Mouse (Mus musculus): ENCODE results near the gene Nmt1. TPM values are rescaled to one million over a fixed set of nuclear protein-coding genes. Genes with fewer than 3 reads are reported as not detected.

Nmt1 gene
- polyA plus RNA-seq, 1 experiment from 2014 or later: 47.8 TPM

- Histone ChIP-seq H3K27ac (no peak overlapping the region), H3K4me2 (0 out of 2 replicates have a peak overlapping the region, but pooled peaks have one; percentile 88), H3K9ac (no peak overlapping the region), H3K4me1 (replicated peaks) (peaks cover 64% of the 10 kb centered on the region), H3K27me3 (peaks cover 21% of the 10 kb centered on the region), H3K4me3 (replicated peaks) (no peak overlapping the region), H3K36me3 (peaks cover 15% of the 10 kb centered on the region), H3K9me3 (replicated peaks) (no peaks in the 10 kb centered on the region)
- DNase-seq (no peak), ATAC-seq (ENCODE audit: low read depth) (no peak)
- WGBS (ENCODE audit: insufficient replicate concordance): 75% methylated on average over 4 of the region's 4 CpGs
These were observed 85.8 kb downstream of the Nmt1 start for GRCm38 (mm10) chr11:103113771-103114170.

GRCm38 (mm10) chr11:103114270-103114943, 86.4 kb downstream of the Nmt1 start:
- H3K4me3 ChIP-seq (replicated peaks): peak overlapping the region; percentile 71
- peaks cover 8% of the 10 kb centered on the region for H3K36me3 ChIP-seq
- peak overlapping the region; percentile 88 for H3K4me2 ChIP-seq
- DNase-seq (no peak), ATAC-seq (ENCODE audit: low read depth) (no peak)
- WGBS (ENCODE audit: insufficient replicate concordance): 74% methylated on average over 11 of the region's 11 CpGs
- H3K9me3 ChIP-seq (replicated peaks): no peaks in the 10 kb centered on the region
- H3K27ac ChIP-seq: peak overlapping the region; percentile 96
- peaks cover 21% of the 10 kb centered on the region for H3K27me3 ChIP-seq
- peaks cover 68% of the 10 kb centered on the region for H3K4me1 ChIP-seq (replicated peaks)
- peak overlapping the region; percentile 86 for H3K9ac ChIP-seq

- peaks cover 21% of the 10 kb centered on the region for H3K27me3 ChIP-seq
- H3K36me3 ChIP-seq: 0 out of 2 replicates have a peak, but pooled peaks cover 3% of the 10 kb centered on the region
These were observed 87.4 kb downstream of the Nmt1 start for GRCm38 (mm10) chr11:103115163-103116007.

GRCm38 (mm10) chr11:103116008-103116818, 88.2 kb downstream of the Nmt1 start, which contains the start of gene Hexim1:
Hexim1 (plus strand) TSS chr11:103116231.
- no peaks in the 10 kb centered on the region for H3K9me3 ChIP-seq (replicated peaks)
- DNase-seq (peak; percentile 100), ATAC-seq (ENCODE audit: low read depth) (peak; percentile 92)
- peak within 1 kb of the TSS; percentile 85 for H3K4me3 ChIP-seq (replicated peaks)
- H3K4me2 ChIP-seq: peak within 1 kb of the TSS; percentile 99
- WGBS (ENCODE audit: insufficient replicate concordance): under 1% methylated on average over 53 of the region's 53 CpGs
- peak within 1 kb of the TSS; percentile 96 for H3K27ac ChIP-seq
- peak within 1 kb of the TSS; percentile 90 for H3K9ac ChIP-seq
- H3K27me3 ChIP-seq: peaks cover 20% of the 10 kb centered on the region
- no peaks in the 10 kb centered on the region for H3K36me3 ChIP-seq
- peaks cover 66% of the 10 kb centered on the region for H3K4me1 ChIP-seq (replicated peaks)

More at GRCm38 (mm10) chr11:103115163-103116007, 87.4 kb downstream of the Nmt1 start:
- 1% methylated on average over 34 of the region's 34 CpGs for WGBS (ENCODE audit: insufficient replicate concordance)
- ATAC-seq (ENCODE audit: low read depth) (peak; percentile 72), DNase-seq (peak; percentile 83)
- H3K9me3 ChIP-seq (replicated peaks): no peaks in the 10 kb centered on the region
- peak overlapping the region; percentile 71 for H3K4me3 ChIP-seq (replicated peaks)
- peaks cover 68% of the 10 kb centered on the region for H3K4me1 ChIP-seq (replicated peaks)
- H3K9ac ChIP-seq: peak overlapping the region; percentile 86
- peak overlapping the region; percentile 96 for H3K27ac ChIP-seq
- H3K4me2 ChIP-seq: peak overlapping the region; percentile 88

- H3K9me3 ChIP-seq (replicated peaks): no peaks in the 10 kb centered on the region
- peak overlapping the region; percentile 93 for H3K27ac ChIP-seq
- under 1% methylated on average over 35 of the region's 35 CpGs for WGBS (ENCODE audit: insufficient replicate concordance)
- ATAC-seq (ENCODE audit: low read depth): peak; percentile 13; the same call in 1 of the 2 replicates
- H3K36me3 ChIP-seq: no peaks in the 10 kb centered on the region
- peaks cover 57% of the 10 kb centered on the region for H3K4me1 ChIP-seq (replicated peaks)
- H3K4me3 ChIP-seq (replicated peaks): peak overlapping the region; percentile 85
- peak; percentile 76 for DNase-seq
- H3K27me3 ChIP-seq: peaks cover 11% of the 10 kb centered on the region
- H3K9ac ChIP-seq: peak overlapping the region; percentile 90
- peak overlapping the region; percentile 99 for H3K4me2 ChIP-seq
These were observed 89.1 kb downstream of the Nmt1 start for GRCm38 (mm10) chr11:103116959-103117590.

- DNase-seq (peak; percentile 28), ATAC-seq (ENCODE audit: low read depth) (no peak)
- Histone ChIP-seq H3K4me2 (peak overlapping the region; percentile 99), H3K4me1 (replicated peaks) (peaks cover 52% of the 10 kb centered on the region), H3K9ac (peak overlapping the region; percentile 90), H3K4me3 (replicated peaks) (peak overlapping the region; percentile 85), H3K36me3 (no peaks in the 10 kb centered on the region), H3K9me3 (replicated peaks) (no peaks in the 10 kb centered on the region), H3K27ac (peak overlapping the region; percentile 93; the same call in 1 of the 2 replicates), H3K27me3 (peaks cover 6% of the 10 kb centered on the region)
- WGBS (ENCODE audit: insufficient replicate concordance): under 1% methylated on average over 38 of the region's 38 CpGs
These were observed 89.6 kb downstream of the Nmt1 start for GRCm38 (mm10) chr11:103117591-103118009.

Small RNAs within 50 kb of the gene (microRNA-seq; reads per million reads assigned to microRNA genes)
- not detected for gene Mir6931

Other genes starting within 250 kb of the Nmt1 start
- 2.7 and 3.3 TPM in 2 replicates for gene Gjc1, start 208.5 kb upstream of the Nmt1 start, polyA plus RNA-seq (2015; fragmentation: Nextera tagmentation; extraction: Ambion mirVana)
- gene Higd1b, start 192.3 kb upstream of the Nmt1 start, polyA plus RNA-seq (2015; fragmentation: Nextera tagmentation; extraction: Ambion mirVana): not detected in 2 replicates
- 144 and 160 TPM in 2 replicates for gene Eftud2, start 147.2 kb upstream of the Nmt1 start, polyA plus RNA-seq (2015; fragmentation: Nextera tagmentation; extraction: Ambion mirVana)
- gene Ccdc103, start 147.0 kb upstream of the Nmt1 start, polyA plus RNA-seq (2015; fragmentation: Nextera tagmentation; extraction: Ambion mirVana): 0.91 and 1.4 TPM in 2 replicates
- 0.06 TPM in 1 of 2 replicates, not detected in the other for gene Fam187a, start 143.0 kb upstream of the Nmt1 start, polyA plus RNA-seq (2015; fragmentation: Nextera tagmentation; extraction: Ambion mirVana)
- 7.2 and 7.7 TPM in 2 replicates for gene Gfap, start 127.3 kb upstream of the Nmt1 start, polyA plus RNA-seq (2015; fragmentation: Nextera tagmentation; extraction: Ambion mirVana)
- 9.0 and 9.3 TPM in 2 replicates for gene Kif18b, start 103.1 kb upstream of the Nmt1 start, polyA plus RNA-seq (2015; fragmentation: Nextera tagmentation; extraction: Ambion mirVana)
- gene C1ql1, start 81.5 kb upstream of the Nmt1 start, polyA plus RNA-seq (2015; fragmentation: Nextera tagmentation; extraction: Ambion mirVana): 0.07 and 0.10 TPM in 2 replicates
- gene Dcakd, start 143 bp downstream of the Nmt1 start, polyA plus RNA-seq (2015; fragmentation: Nextera tagmentation; extraction: Ambion mirVana): 29.9 and 37.3 TPM in 2 replicates
- 0.28 and 0.50 TPM in 2 replicates for gene Plcd3, start 73.5 kb downstream of the Nmt1 start, polyA plus RNA-seq (2015; fragmentation: Nextera tagmentation; extraction: Ambion mirVana)
- gene Acbd4, start 73.5 kb downstream of the Nmt1 start, polyA plus RNA-seq (2015; fragmentation: Nextera tagmentation; extraction: Ambion mirVana): 60.4 and 62.2 TPM in 2 replicates
- gene Hexim1, start 88.0 kb downstream of the Nmt1 start, polyA plus RNA-seq (2015; fragmentation: Nextera tagmentation; extraction: Ambion mirVana): 2.6 and 3.0 TPM in 2 replicates
- 6.3 and 7.7 TPM in 2 replicates for gene Hexim2, start 104.2 kb downstream of the Nmt1 start, polyA plus RNA-seq (2015; fragmentation: Nextera tagmentation; extraction: Ambion mirVana)
- gene Fmnl1, start 142.9 kb downstream of the Nmt1 start, polyA plus RNA-seq (2015; fragmentation: Nextera tagmentation; extraction: Ambion mirVana): 3.0 TPM in 2 replicates
- not detected in 2 replicates for gene 1700023F06Rik, start 180.4 kb downstream of the Nmt1 start, polyA plus RNA-seq (2015; fragmentation: Nextera tagmentation; extraction: Ambion mirVana)
- gene Spata32, start 190.2 kb downstream of the Nmt1 start, polyA plus RNA-seq (2015; fragmentation: Nextera tagmentation; extraction: Ambion mirVana): not detected in 2 replicates
- gene Map3k14, start 239.3 kb downstream of the Nmt1 start, polyA plus RNA-seq (2015; fragmentation: Nextera tagmentation; extraction: Ambion mirVana): 0.42 and 0.50 TPM in 2 replicates

All from liver, embryonic 13.5 days (tissue).